Mouse (Mus musculus) ovary, adult 18-20 months (tissue): Measurements from ENCODE around the gene Grtp1.

Experiments used
- DNase-seq: peaks from one replicate; pipeline ENCODE4 v3.0.0; 2022; ENCODE audit warnings: low spot score, mixed read lengths

Grtp1 gene

GRCm38 (mm10) chr8:13200301-13201012, at the start of gene Grtp1:
Gene Grtp1 (minus strand): TSS chr8:13200620.
- peak; percentile 33 for DNase-seq

GRCm38 (mm10) chr8:13244343-13244880, 44.0 kb upstream of the Grtp1 start:
- no peak for DNase-seq

GRCm38 (mm10) chr8:13242985-13243870, 42.8 kb upstream of the Grtp1 start:
- no peak for DNase-seq

- no peak for DNase-seq
Measured at GRCm38 (mm10) chr8:13240691-13241090, 40.3 kb upstream of the Grtp1 start.

- no peak for DNase-seq
Measured at GRCm38 (mm10) chr8:13240055-13240454, 39.6 kb upstream of the Grtp1 start.

- DNase-seq, result no peak
Measured at GRCm38 (mm10) chr8:13234803-13235202, 34.4 kb upstream of the Grtp1 start.

GRCm38 (mm10) chr8:13230471-13230870, 30.1 kb upstream of the Grtp1 start:
- no peak for DNase-seq

GRCm38 (mm10) chr8:13229802-13230201, 29.4 kb upstream of the Grtp1 start:
- no peak for DNase-seq

GRCm38 (mm10) chr8:13228923-13229610, 28.6 kb upstream of the Grtp1 start:
- DNase-seq, result no peak

GRCm38 (mm10) chr8:13227184-13227583, 26.8 kb upstream of the Grtp1 start:
- DNase-seq, result no peak

GRCm38 (mm10) chr8:13226288-13226687, 25.9 kb upstream of the Grtp1 start:
- no peak for DNase-seq

- DNase-seq, result no peak
Measured at GRCm38 (mm10) chr8:13224426-13224825, 24.0 kb upstream of the Grtp1 start.

GRCm38 (mm10) chr8:13218441-13218840, 18.0 kb upstream of the Grtp1 start:
- no peak for DNase-seq

- no peak for DNase-seq
Measured at GRCm38 (mm10) chr8:13217986-13218385, 17.6 kb upstream of the Grtp1 start.

GRCm38 (mm10) chr8:13217093-13217492, 16.7 kb upstream of the Grtp1 start:
- DNase-seq, result no peak

- no peak for DNase-seq
Measured at GRCm38 (mm10) chr8:13216386-13216785, 16.0 kb upstream of the Grtp1 start.

- DNase-seq, result peak; percentile 75
Measured at GRCm38 (mm10) chr8:13213479-13214268, 13.3 kb upstream of the Grtp1 start.

- DNase-seq, result no peak
Measured at GRCm38 (mm10) chr8:13209770-13210169, 9.3 kb upstream of the Grtp1 start.

GRCm38 (mm10) chr8:13208627-13209355, 8.4 kb upstream of the Grtp1 start:
- no peak for DNase-seq

GRCm38 (mm10) chr8:13206290-13206689, 5.9 kb upstream of the Grtp1 start:
- DNase-seq, result no peak

- DNase-seq, result no peak
Measured at GRCm38 (mm10) chr8:13205311-13205710, 4.9 kb upstream of the Grtp1 start.
